Mouse (Mus musculus) kidney, adult 2 months (tissue): ENCODE data around the gene Olig3.

Source experiments
- CTCF ChIP-seq: fragments of 200-500 bp; conservative IDR thresholded peaks from 2 replicates; pipeline ENCODE4 v1.5.1; 2011; ENCODE audit warnings: low read depth, mild to moderate bottlenecking, control low read depth, low read length, moderate library complexity, mixed read lengths; ENCODE audit not compliant: insufficient read depth, insufficient read length
- POLR2A ChIP-seq: fragments of 200-500 bp; IDR thresholded peaks from one replicate; pipeline ENCODE4 v1.6.1; 2011; ENCODE audit warnings: low read depth, low read length, control low read depth

GRCm38 (mm10) chr10:19310471-19310870 is 45.9 kb upstream of the Olig3 start:
- TF ChIP-seq CTCF: no peak
- no peak for TF ChIP-seq POLR2A
